Mouse (Mus musculus) embryonic fibroblast, embryonic 13.5 days (primary cell): ENCODE results near the gene B4galt2. TPM values are rescaled to one million over a fixed set of nuclear protein-coding genes. Genes with fewer than 3 reads are reported as not detected.

Experiments
- H3K27ac ChIP-seq: 2 replicates; pipeline ENCODE4 v1.5.1; 2012; ENCODE audit warnings: low read length, control low read depth, inconsistent platforms; ENCODE audit not compliant: insufficient read depth
- H3K4me1 ChIP-seq: 2 replicates; pipeline ENCODE4 v1.6.1; 2011; ENCODE audit warnings: low read length; ENCODE audit not compliant: control insufficient read depth, insufficient read depth
- H3K4me3 ChIP-seq: 2 replicates; pipeline ENCODE4 v1.5.1; 2011; ENCODE audit warnings: mild to moderate bottlenecking, control low read depth, low read length; ENCODE audit not compliant: insufficient read depth
- CTCF ChIP-seq: IDR thresholded peaks from 2 replicates; pipeline ENCODE4 v1.5.1; 2011; ENCODE audit warnings: mild to moderate bottlenecking, control low read depth, low read length, moderate library complexity, borderline replicate concordance; ENCODE audit not compliant: insufficient read depth
- POLR2A ChIP-seq: IDR thresholded peaks from 2 replicates; pipeline ENCODE4 v1.6.1; 2011; ENCODE audit warnings: low read depth, mild to moderate bottlenecking, control low read depth, low read length, moderate library complexity
- polyA plus RNA-seq: library from polyadenylated mRNA; stranded (reverse); fragments of >200 nt; gene quantifications from 2 replicates; pipeline ENCODE4 v1.2.4, GENCODE M21; 2011; ENCODE audit warnings: low read depth; ENCODE audit not compliant: missing spikeins, insufficient read length

Gene B4galt2
- polyA plus RNA-seq, 1 experiment: 45.6 TPM

DNA sequence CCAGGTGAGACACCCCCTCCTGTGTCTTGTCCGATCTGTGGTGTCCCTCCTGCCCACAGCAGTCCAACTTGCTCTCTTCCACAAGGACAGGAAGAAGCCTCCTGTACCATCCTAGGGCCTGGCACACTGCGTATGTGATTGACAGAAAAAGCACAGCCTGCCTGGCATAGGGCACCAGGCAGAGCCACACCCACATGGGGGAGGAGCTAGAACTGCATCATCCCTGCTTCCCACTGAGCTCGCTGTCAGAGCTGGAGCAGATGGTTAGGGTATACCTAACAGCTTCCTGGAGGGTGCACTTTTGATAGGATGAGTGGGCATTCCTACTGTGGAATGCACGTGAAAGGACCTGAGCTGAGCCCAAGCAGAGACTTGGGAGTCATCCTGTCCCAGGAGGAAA lies 20.5 kb downstream of the B4galt2 start:
- Histone ChIP-seq H3K4me3 (no peak overlapping the region), H3K4me1 (peaks cover 4% of the 10 kb centered on the region), H3K27ac (no peak overlapping the region)
- no peak for TF ChIP-seq CTCF
- TF ChIP-seq POLR2A: no peak

DNA sequence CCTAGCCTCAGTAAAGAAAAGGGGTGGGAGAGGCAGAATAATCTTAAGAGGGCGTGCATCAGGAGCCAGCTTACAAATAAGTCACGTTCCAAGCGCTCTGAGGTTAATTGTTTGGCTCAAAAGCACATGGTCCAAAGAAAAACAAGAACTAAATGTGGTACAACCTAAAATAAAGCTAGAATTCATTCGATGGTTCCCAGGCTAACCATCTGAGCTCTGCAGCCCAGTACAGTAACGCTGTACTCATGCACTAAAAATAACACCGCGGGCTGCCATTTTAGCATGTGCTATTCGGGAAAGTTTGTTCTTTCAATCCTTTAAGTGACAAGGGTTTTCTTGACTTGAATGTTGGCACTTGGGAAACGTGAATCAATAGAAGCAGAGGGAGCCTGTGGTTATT lies 22.7 kb downstream of the B4galt2 start:
- no peak overlapping the region for H3K4me3 ChIP-seq
- no peak overlapping the region for H3K27ac ChIP-seq
- H3K4me1 ChIP-seq: no peaks in the 10 kb centered on the region
- TF ChIP-seq POLR2A (no peak), CTCF (no peak)

DNA sequence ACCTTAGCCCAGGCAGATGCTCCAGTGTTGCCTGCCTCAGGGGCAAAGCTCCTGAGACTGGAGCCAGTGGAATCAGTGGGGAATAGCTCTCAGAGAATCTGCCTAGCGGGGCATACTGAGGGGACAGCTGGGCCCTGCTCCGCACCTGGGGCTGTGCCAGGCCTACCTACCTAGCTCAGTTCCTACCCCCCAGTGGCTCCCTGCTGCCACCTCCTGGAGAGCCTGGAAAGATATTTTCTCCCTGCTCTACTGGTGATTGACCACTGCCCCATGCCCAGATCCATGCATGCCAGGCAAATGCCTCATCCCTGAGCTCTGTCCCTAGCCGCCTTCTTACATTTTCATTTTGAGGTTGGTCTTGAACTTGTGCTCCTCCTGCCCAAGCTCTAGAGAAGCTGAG lies 24.5 kb downstream of the B4galt2 start:
- H3K4me1 ChIP-seq: no peaks in the 10 kb centered on the region
- TF ChIP-seq POLR2A (no peak), CTCF (0 out of 2 replicates have a peak, but pooled peaks have one; percentile 15)
- no peak overlapping the region for H3K27ac ChIP-seq
- H3K4me3 ChIP-seq: no peak overlapping the region

DNA sequence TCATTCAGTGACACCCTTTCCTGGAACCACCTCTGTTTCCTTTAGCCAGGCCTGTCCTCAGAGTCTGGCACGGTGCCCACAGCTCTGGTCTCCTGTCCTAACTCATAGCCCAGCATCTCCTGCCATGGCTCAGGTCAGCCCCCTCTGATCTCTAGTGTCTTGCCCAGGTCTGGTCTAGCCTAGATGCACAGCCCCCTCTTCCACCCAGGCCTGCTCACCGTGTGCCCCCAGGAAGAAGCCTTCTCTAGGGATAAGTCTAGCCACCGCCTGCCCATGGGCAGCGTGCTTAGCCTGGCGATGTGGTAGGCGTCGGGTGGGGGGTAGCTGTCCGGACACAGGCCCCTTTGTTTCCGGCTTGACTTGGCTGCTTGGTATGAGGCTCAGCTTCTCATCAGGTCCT lies 28.1 kb downstream of the B4galt2 start:
- Histone ChIP-seq H3K27ac (no peak overlapping the region), H3K4me1 (no peaks in the 10 kb centered on the region)
- no peak for TF ChIP-seq CTCF
- TF ChIP-seq POLR2A: no peak

DNA sequence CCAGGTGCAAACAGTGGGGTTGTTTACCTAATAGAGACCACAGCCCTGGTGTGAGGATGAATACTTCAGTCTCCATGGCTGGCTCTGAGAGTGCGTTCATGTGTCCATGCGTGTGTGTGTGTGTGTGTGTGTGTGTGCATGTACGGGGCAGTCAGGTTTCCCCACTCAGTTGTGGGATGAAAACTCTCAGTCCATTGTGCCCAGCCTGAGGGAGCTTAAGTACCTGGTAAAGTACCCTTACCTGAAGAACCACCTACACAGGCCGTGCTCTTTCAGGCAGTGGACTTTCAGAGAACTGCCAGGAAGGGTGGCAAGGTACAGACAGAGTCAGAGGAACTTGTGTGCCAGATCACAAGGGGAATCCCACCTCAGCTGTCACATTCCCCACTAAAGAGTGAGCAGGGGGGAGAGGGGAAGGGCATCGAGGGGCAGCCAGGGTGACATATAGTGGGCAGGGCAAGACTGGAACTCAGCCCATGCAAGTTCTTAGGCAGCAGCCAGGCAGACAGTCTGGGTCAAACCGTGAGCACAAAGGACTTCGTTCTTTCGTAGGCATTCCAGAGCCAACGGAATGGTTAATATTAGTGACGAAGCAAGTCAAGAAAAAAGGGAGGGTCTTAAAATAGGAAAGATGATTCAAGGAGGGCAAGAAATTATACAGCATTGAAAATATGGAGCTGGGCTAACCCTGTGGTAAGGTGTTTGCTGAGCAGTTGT lies 31.0 kb downstream of the B4galt2 start:
- no peak overlapping the region for H3K27ac ChIP-seq
- no peaks in the 10 kb centered on the region for H3K4me1 ChIP-seq
- TF ChIP-seq POLR2A: no peak
- no peak for TF ChIP-seq CTCF
- H3K4me3 ChIP-seq: no peak overlapping the region

More for the DNA sequence above, 28.1 kb downstream of the B4galt2 start:
- no peak overlapping the region for H3K4me3 ChIP-seq

DNA sequence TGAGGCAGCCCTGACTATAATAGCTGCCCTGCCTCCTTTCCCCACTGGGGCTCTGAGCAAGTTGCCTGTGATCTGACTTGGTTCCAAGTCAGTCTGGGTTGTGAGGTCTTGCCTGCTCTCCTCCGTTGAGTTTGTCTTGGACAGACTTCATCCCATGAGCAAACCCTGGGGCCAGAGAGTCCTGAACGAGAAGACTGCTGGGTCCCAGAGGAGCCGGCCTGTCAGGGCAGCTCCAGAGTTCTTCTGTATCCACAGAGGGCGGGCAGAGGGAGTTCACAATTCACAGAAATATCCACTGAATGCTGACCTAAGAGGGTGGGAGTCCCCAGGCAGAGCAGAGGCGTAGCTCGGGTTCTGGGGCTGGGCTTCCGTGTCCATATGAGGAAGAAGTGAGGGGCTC lies 32.4 kb downstream of the B4galt2 start:
- no peak overlapping the region for H3K4me3 ChIP-seq
- TF ChIP-seq POLR2A (no peak), CTCF (no peak)
- H3K4me1 ChIP-seq: no peaks in the 10 kb centered on the region
- H3K27ac ChIP-seq: no peak overlapping the region

DNA sequence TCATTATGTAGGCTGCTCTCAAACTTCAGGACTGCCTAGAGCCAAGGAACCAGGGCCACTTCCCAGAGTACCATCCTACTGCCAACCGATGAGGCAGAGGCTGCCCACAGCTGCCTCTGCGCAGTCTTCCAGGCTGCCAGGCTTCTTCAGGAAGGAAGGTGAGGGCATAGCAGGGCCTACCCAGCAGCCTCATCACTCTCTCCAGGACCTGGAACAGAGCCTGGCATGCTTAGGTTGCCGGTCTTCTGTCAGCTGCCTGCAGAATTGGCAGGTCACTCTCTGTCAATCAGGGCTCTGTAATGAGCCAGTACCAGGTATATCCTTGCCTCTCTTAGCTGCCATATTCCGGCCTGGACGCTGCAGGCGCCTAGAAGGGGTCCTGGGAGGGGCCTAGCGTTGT lies 33.1 kb downstream of the B4galt2 start:
- Histone ChIP-seq H3K4me3 (no peak overlapping the region), H3K4me1 (no peaks in the 10 kb centered on the region), H3K27ac (no peak overlapping the region)
- TF ChIP-seq POLR2A (no peak), CTCF (no peak)

DNA sequence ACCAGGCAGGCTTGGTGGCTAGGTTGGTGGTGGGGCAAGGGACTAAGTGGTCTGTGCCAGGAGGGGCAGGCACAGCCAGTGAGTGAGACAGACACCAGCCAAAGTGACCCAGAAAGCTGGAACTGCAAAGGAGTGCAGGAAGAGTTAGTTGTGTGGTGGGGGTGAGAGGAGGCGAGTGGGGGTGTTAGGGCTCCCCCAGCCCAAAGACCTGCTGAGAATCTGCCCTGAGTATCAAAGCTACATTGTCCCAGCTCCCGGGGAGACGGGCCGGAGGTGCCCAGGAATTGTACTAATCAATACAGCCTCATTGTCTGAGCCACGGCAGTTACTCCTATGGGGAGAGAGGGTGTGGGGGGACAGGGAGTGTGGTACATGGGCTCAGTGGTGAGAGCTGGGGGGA lies 33.8 kb downstream of the B4galt2 start:
- Histone ChIP-seq H3K4me1 (no peaks in the 10 kb centered on the region), H3K27ac (no peak overlapping the region), H3K4me3 (no peak overlapping the region)
- TF ChIP-seq CTCF (no peak), POLR2A (no peak)

DNA sequence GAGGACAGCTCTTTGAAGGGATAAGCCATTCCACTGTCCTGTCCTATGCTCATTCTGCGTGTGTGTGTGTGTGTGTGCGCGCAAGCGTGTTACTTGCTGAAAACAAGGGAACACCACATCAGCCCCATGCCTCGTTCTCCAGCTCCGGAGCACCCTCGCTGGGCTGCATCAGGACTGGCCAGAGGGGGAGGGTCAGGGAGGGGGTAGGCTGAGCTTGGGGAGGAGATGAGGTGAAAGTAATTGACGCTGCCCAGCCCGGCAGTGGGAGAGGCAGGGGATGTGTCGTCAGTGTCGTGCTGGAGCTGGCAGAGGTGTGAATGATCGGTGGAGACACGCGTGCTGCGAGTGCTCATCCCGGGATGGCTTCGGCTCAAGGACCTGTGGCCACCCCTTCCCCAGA lies 34.2 kb downstream of the B4galt2 start:
- Histone ChIP-seq H3K4me3 (no peak overlapping the region), H3K27ac (no peak overlapping the region), H3K4me1 (no peaks in the 10 kb centered on the region)
- TF ChIP-seq CTCF (no peak), POLR2A (no peak)

DNA sequence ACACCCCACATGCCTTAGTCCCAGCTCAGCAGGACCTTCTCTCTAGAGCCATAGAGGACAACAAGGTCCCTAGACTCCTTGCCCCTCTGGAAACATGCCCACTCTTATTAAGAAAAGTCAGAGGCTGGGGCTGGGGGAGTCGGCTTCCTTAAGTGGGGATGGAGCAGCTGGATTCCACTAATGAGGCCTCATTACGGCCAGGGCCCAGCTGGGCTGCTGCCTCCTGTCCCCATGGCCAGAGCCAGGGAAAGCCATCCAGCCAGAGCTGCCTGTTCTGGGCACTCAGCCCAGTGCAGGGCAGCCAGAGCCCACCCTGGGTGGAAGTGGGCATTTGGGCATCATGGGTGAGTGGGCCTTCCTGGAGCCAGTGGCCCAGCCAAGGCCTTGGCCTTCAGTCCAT lies 36.3 kb downstream of the B4galt2 start:
- TF ChIP-seq POLR2A (no peak), CTCF (no peak)
- Histone ChIP-seq H3K4me3 (no peak overlapping the region), H3K27ac (no peak overlapping the region), H3K4me1 (no peaks in the 10 kb centered on the region)

DNA sequence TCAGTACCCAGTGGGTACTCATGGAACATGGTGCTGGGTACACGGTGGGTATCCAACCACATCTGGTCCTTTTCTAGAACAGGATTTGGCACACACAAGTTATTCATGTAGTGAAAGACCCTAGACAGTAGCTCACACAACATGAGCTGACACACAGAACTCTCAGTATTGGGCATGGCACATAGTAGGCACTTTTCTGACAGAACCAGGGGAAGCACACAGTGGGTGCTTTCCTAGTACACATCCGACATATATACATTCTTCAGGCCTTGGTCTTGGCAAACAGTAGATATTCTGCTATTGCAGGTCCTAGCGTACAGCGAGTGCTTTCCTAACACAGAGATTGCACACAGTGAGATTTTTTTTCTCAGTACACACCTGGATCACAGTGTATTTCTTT lies 37.0 kb downstream of the B4galt2 start:
- no peaks in the 10 kb centered on the region for H3K4me1 ChIP-seq
- H3K27ac ChIP-seq: no peak overlapping the region

More for the DNA sequence above, 37.0 kb downstream of the B4galt2 start:
- no peak overlapping the region for H3K4me3 ChIP-seq
- TF ChIP-seq CTCF (no peak), POLR2A (no peak)
